Mouse (Mus musculus) MEL (cell line): ENCODE results near the gene Olfr180. TPM values are rescaled to one million over a fixed set of nuclear protein-coding genes. Genes with fewer than 3 reads are reported as not detected.

Experiments
- DNase-seq: peaks from one replicate; pipeline ENCODE4 v3.0.0; 2011; ENCODE audit warnings: low read depth, low spot score
- H3K27ac ChIP-seq: 2 replicates; pipeline ENCODE4 v1.5.1; 2012; ENCODE audit warnings: low read depth, mild to moderate bottlenecking, control low read depth, low read length, moderate library complexity; ENCODE audit not compliant: control insufficient read depth
- H3K27me3 ChIP-seq, 2 experiments: fragments of 150-350 bp in 1 of 2; sonication (generic) in 1 of 2; 2 replicates each; pipeline ENCODE4 v1.6.1; 2012; ENCODE audit warnings: low read length in 2 of 2, mild to moderate bottlenecking in 2 of 2, improper control_type of control experiment in 1 of 2, moderate library complexity in 1 of 2; ENCODE audit not compliant: insufficient read depth in 2 of 2, control insufficient read depth in 1 of 2
- H3K36me3 ChIP-seq, 2 experiments: 2 replicates each; pipeline ENCODE4 v1.6.1; 2012 to 2014; ENCODE audit warnings: low read length in 2 of 2, improper control_type of control experiment in 1 of 2, inconsistent platforms in 1 of 2, mild to moderate bottlenecking in 1 of 2; ENCODE audit not compliant: insufficient read depth in 2 of 2, control insufficient read depth in 1 of 2
- H3K4me1 ChIP-seq, 2 experiments: fragments of 150-350 bp in 1 of 2; sonication (generic) in 1 of 2; 2 replicates each; pipeline ENCODE4 v1.6.1; 2012; ENCODE audit warnings: low read length in 2 of 2, improper control_type of control experiment in 1 of 2, mild to moderate bottlenecking in 1 of 2; ENCODE audit not compliant: insufficient read depth in 2 of 2, control insufficient read depth in 1 of 2
- H3K4me3 ChIP-seq, 2 experiments: fragments of 150-350 bp in 1 of 2; sonication (generic) in 1 of 2; 2 replicates each; pipeline ENCODE4 v1.5.1; 2012; ENCODE audit warnings: low read depth in 2 of 2, low read length in 2 of 2, mild to moderate bottlenecking in 2 of 2, moderate library complexity in 2 of 2, control low read depth in 1 of 2, improper control_type of control experiment in 1 of 2; ENCODE audit not compliant: control insufficient read depth in 1 of 2, insufficient read depth in 1 of 2
- H3K79me2 ChIP-seq: 2 replicates; pipeline ENCODE4 v1.6.1; 2012; ENCODE audit warnings: mild to moderate bottlenecking, low read length, moderate library complexity; ENCODE audit not compliant: control insufficient read depth, poor library complexity, insufficient read depth
- H3K9ac ChIP-seq: 2 replicates; pipeline ENCODE4 v1.6.1; 2012; ENCODE audit warnings: low read depth, mild to moderate bottlenecking, control low read depth, low read length, moderate library complexity; ENCODE audit not compliant: control insufficient read depth, poor library complexity, severe bottlenecking
- H3K9me3 ChIP-seq: fragments of 150-350 bp; sonication (generic); replicated peaks from 2 replicates; pipeline ENCODE4 v1.6.1; 2012; ENCODE audit warnings: mild to moderate bottlenecking, low read length, improper control_type of control experiment, moderate library complexity; ENCODE audit not compliant: insufficient read depth
- BHLHE40 ChIP-seq: IDR thresholded peaks from 2 replicates; pipeline ENCODE4 v1.6.1; 2012; ENCODE audit warnings: low read depth, mild to moderate bottlenecking, inconsistent platforms, low read length, improper control_type of control experiment, borderline replicate concordance
- CHD2 ChIP-seq: IDR thresholded peaks from 2 replicates; pipeline ENCODE4 v1.6.1; 2011; ENCODE audit warnings: low read length, improper control_type of control experiment
- E2F4 ChIP-seq: IDR thresholded peaks from 2 replicates; pipeline ENCODE4 v1.6.1; 2011; ENCODE audit warnings: low read depth, low read length, improper control_type of control experiment, borderline replicate concordance
- ELF1 ChIP-seq: IDR thresholded peaks from 2 replicates; pipeline ENCODE4 v1.6.1; 2014; ENCODE audit warnings: low read depth, mild to moderate bottlenecking, inconsistent platforms, low read length, improper control_type of control experiment, moderate library complexity
- EP300 ChIP-seq, 2 experiments: IDR thresholded peaks; 2 replicates each; pipeline ENCODE4 v1.6.1; 2011; ENCODE audit warnings: improper control_type of control experiment in 2 of 2, low read length in 2 of 2, low read depth in 1 of 2, mild to moderate bottlenecking in 1 of 2
- ETS1 ChIP-seq: IDR thresholded peaks from 2 replicates; pipeline ENCODE4 v1.6.1; 2012; ENCODE audit warnings: low read depth, mild to moderate bottlenecking, inconsistent platforms, low read length, improper control_type of control experiment, moderate library complexity
- HCFC1 ChIP-seq: IDR thresholded peaks from 2 replicates; pipeline ENCODE4 v1.6.1; 2012; ENCODE audit warnings: low read depth, mild to moderate bottlenecking, inconsistent platforms, low read length, improper control_type of control experiment, moderate library complexity
- JUND ChIP-seq: IDR thresholded peaks from 2 replicates; pipeline ENCODE4 v1.6.1; 2011; ENCODE audit warnings: low read depth, mild to moderate bottlenecking, improper control_type of control experiment, low read length
- KAT2A ChIP-seq: conservative IDR thresholded peaks from 2 replicates; pipeline ENCODE4 v1.6.1; 2012; ENCODE audit warnings: low read depth, low read length, improper control_type of control experiment, inconsistent platforms
- MAZ ChIP-seq: IDR thresholded peaks from 2 replicates; pipeline ENCODE4 v1.6.1; 2012; ENCODE audit warnings: low read depth, mild to moderate bottlenecking, inconsistent platforms, low read length, improper control_type of control experiment
- MYC ChIP-seq: IDR thresholded peaks from 2 replicates; pipeline ENCODE4 v1.6.1; 2011; ENCODE audit warnings: low read depth, mild to moderate bottlenecking, low read length, improper control_type of control experiment, moderate library complexity
- NRF1 ChIP-seq: IDR thresholded peaks from 2 replicates; pipeline ENCODE4 v1.6.1; 2014; ENCODE audit warnings: low read depth, mild to moderate bottlenecking, inconsistent platforms, low read length, improper control_type of control experiment, moderate library complexity; ENCODE audit not compliant: poor library complexity, insufficient read depth, severe bottlenecking
- POLR2A ChIP-seq, 2 experiments: IDR thresholded peaks; 2 replicates each; pipeline ENCODE4 v1.6.1; 2011 to 2012; ENCODE audit warnings: low read length in 2 of 2, mild to moderate bottlenecking in 2 of 2, control low read depth in 1 of 2, improper control_type of control experiment in 1 of 2, low read depth in 1 of 2, moderate library complexity in 1 of 2; ENCODE audit not compliant: control insufficient read depth in 1 of 2, insufficient read depth in 1 of 2, poor library complexity in 1 of 2
- POLR2AphosphoS2 ChIP-seq: IDR thresholded peaks from 2 replicates; pipeline ENCODE4 v1.6.1; 2011; ENCODE audit warnings: low read length, improper control_type of control experiment
- POLR2AphosphoS5 ChIP-seq: IDR thresholded peaks from 2 replicates; pipeline ENCODE4 v1.6.1; 2012; ENCODE audit warnings: low read depth, borderline replicate concordance, mild to moderate bottlenecking, inconsistent platforms, low read length, moderate library complexity, mixed read lengths
- TBP ChIP-seq: IDR thresholded peaks from 2 replicates; pipeline ENCODE4 v1.8.0; 2011; ENCODE audit warnings: low read depth, low read length, improper control_type of control experiment
- TCF12 ChIP-seq: IDR thresholded peaks from 2 replicates; pipeline ENCODE4 v1.6.1; 2014; ENCODE audit warnings: low read depth, mild to moderate bottlenecking, inconsistent platforms, low read length, improper control_type of control experiment, moderate library complexity
- ZNF384 ChIP-seq: IDR thresholded peaks from 2 replicates; pipeline ENCODE4 v1.6.1; 2012; ENCODE audit warnings: low read depth, mild to moderate bottlenecking, inconsistent platforms, low read length, improper control_type of control experiment
- polyA plus RNA-seq, 2 experiments: library from polyadenylated mRNA; stranded (reverse) in 1 of 2; unstranded in 1 of 2; fragments of >175 nt in 1 of 2; fragments of >200 nt in 1 of 2; gene quantifications; 2 replicates each; pipeline versions ENCODE4 v1.2.1 to v1.2.4; 2012; ENCODE audit warnings: low replicate concordance in 2 of 2, low read depth in 1 of 2; ENCODE audit not compliant: insufficient read length in 2 of 2, insufficient read depth in 1 of 2, missing spikeins in 1 of 2
- total RNA-seq: library from RNA; depleted of rRNA; stranded (reverse); fragments of 300-350 nt; gene quantifications from 2 replicates; pipeline ENCODE4 v1.2.3, GENCODE M21; 2012; rRNA removed

The Olfr180 gene
- 0.50 TPM in 1 of 2 replicates, not detected in the other for total RNA-seq
- 1 to 10 TPM in 1 of 2 experiments, not detected in 1; 1.1 TPM for polyA plus RNA-seq

DNA sequence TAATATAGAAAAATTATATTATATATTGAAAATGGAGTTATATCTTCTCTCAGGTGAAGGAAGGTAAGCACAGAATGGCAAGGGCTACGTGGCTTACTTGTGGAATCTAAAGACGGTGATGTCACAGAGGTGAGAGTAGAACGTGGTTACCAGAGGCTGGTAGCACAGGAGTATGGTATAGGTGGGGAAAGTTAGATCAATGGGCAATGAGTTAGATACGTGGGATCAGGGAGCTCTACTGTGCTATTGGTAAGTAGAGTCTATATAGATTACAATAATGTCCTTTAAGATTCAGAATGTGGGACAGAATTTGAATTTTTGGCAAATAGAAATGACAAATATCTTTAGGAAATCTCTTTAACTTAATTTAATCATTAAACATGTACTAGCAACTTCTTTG, at the start of gene Olfr180:
Gene Olfr180, minus strand, starts transcription at position 101 of the 400 bp plus-strand sequence.
- Histone ChIP-seq H3K36me3 (no peaks in the 10 kb centered on the region), H3K4me1 (no peaks in the 10 kb centered on the region), H3K27ac (no peak within 1 kb of the TSS), H3K9me3 (no peaks in the 10 kb centered on the region), H3K9ac (no peak within 1 kb of the TSS), H3K27me3 (no peaks in the 10 kb centered on the region), H3K79me2 (no peaks in the 10 kb centered on the region), H3K4me3 (no peak within 1 kb of the TSS)
- no peak for DNase-seq
- TF ChIP-seq CHD2 (no peak), EP300 (IDR thresholded peaks at IDR 0.05; ENCODE audit: low read depth in 1 of 2, low read length in 2 of 2) (no peak), ELF1 (no peak), MAZ (no peak), MYC (no peak), POLR2A (IDR thresholded peaks at IDR 0.05; ENCODE audit: control insufficient read depth in 1 of 2, insufficient read depth in 1 of 2, low read depth in 1 of 2, low read length in 2 of 2, poor library complexity in 1 of 2) (no peak), E2F4 (no peak), JUND (no peak), KAT2A (no peak), ZNF384 (no peak), HCFC1 (no peak), POLR2AphosphoS5 (no peak), ETS1 (no peak), TBP (no peak), BHLHE40 (no peak), POLR2AphosphoS2 (no peak)

DNA sequence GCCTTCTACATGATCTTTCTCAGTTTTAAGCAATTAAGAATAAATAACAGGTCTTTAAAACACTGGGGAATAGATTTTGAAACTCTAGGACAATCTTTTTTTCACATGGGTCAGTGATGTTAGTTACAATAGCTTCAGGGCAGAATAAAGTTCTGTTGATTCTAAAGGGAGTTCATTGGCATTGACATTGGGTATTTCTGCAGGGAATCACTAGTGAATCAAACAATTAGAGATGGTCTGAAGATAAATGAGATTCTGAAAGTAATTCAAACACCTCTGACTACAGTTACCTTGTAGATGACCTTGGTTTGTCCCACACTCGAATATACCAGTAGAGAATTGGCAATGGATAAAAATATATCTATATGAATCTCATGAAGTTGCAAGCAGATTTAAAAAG, 537 bp downstream of the Olfr180 start, which contains the start of gene Olfr181:
Gene Olfr181, minus strand, starts transcription at position 101 of the 400 bp plus-strand sequence.
- Histone ChIP-seq H3K36me3 (no peaks in the 10 kb centered on the region), H3K9me3 (no peaks in the 10 kb centered on the region), H3K27ac (no peak within 1 kb of the TSS), H3K4me1 (no peaks in the 10 kb centered on the region), H3K79me2 (no peaks in the 10 kb centered on the region), H3K27me3 (no peaks in the 10 kb centered on the region), H3K4me3 (no peak within 1 kb of the TSS), H3K9ac (no peak within 1 kb of the TSS)
- no peak for DNase-seq
- TF ChIP-seq ZNF384 = no peak
- TF ChIP-seq MAZ = no peak
- TF ChIP-seq TCF12 = no peak
- TF ChIP-seq NRF1 = no peak
